Mouse (Mus musculus) hindbrain, embryonic 16.5 days (tissue): ENCODE measurements around the gene Gm2004. TPM values are rescaled to one million over a fixed set of nuclear protein-coding genes. Genes with fewer than 3 reads are reported as not detected.
"Not testable (repeated sequence)": the region's sequence is repeated elsewhere in the genome, so short reads cannot be mapped to it uniquely, and the experiment has no call there.

Experiments
- ATAC-seq: fragments of 200-750 bp; cut with Nextera tagmentation; 2 replicates; pipeline ENCODE4 v1.8.0; 2017; ENCODE audit warnings: moderate TSS enrichment, moderate library complexity
- H3K27ac ChIP-seq: fragments of 300-500 bp; sonication (generic); 2 replicates; pipeline ENCODE4 v1.5.1; 2014; ENCODE audit warnings: low read depth, mild to moderate bottlenecking, control low read depth, low read length, moderate library complexity
- H3K27me3 ChIP-seq: fragments of 300-500 bp; sonication (generic); replicated peaks from 2 replicates; pipeline ENCODE4 v1.6.1; 2014; ENCODE audit warnings: low read length; ENCODE audit not compliant: control insufficient read depth, insufficient read depth
- H3K36me3 ChIP-seq: fragments of 300-500 bp; sonication (generic); 2 replicates; pipeline ENCODE4 v1.6.1; 2014; ENCODE audit warnings: mild to moderate bottlenecking, low read length, moderate library complexity, mixed read lengths; ENCODE audit not compliant: control insufficient read depth, insufficient read depth
- H3K4me1 ChIP-seq: fragments of 300-500 bp; sonication (generic); 2 replicates; pipeline ENCODE4 v1.6.1; 2014; ENCODE audit warnings: low read depth, low read length; ENCODE audit not compliant: control insufficient read depth, insufficient read depth
- H3K4me2 ChIP-seq: fragments of 300-500 bp; sonication (generic); 2 replicates; pipeline ENCODE4 v1.6.1; 2014; ENCODE audit warnings: mild to moderate bottlenecking, low read length, control low read depth, moderate library complexity
- H3K4me3 ChIP-seq: fragments of 300-500 bp; sonication (generic); 2 replicates; pipeline ENCODE4 v1.5.1; 2014; ENCODE audit warnings: mild to moderate bottlenecking, low read length, control low read depth, moderate library complexity
- H3K9ac ChIP-seq: fragments of 300-500 bp; sonication (generic); 2 replicates; pipeline ENCODE4 v1.6.1; 2014; ENCODE audit warnings: low read depth, mild to moderate bottlenecking, control low read depth, low read length, moderate library complexity
- H3K9me3 ChIP-seq: fragments of 300-500 bp; sonication (generic); 2 replicates; pipeline ENCODE4 v1.6.1; 2014; ENCODE audit warnings: mild to moderate bottlenecking, low read length, moderate library complexity; ENCODE audit not compliant: control insufficient read depth
- whole genome bisulfite sequencing: fragments of 180-500 bp; shearing (Covaris S2); extraction: QIAGEN DNeasy Blood & Tissue Kit; methylation state at CpG from one replicate; pipeline ENCODE4 v1.1.7; 2014; 5-methylcytosine and 5-hydroxymethylcytosine counted together
- polyA plus RNA-seq: library from polyadenylated mRNA; unstranded; fragments of >200 nt; fragmentation: Nextera tagmentation; extraction: Ambion mirVana; gene quantifications from 2 replicates; pipeline ENCODE4 v1.2.1, GENCODE M21; 2015

Gm2004 gene
- 0.81 and 0.89 TPM in 2 replicates for polyA plus RNA-seq

- not testable (repeated sequence) for H3K9ac ChIP-seq, H3K4me3 ChIP-seq, H3K36me3 ChIP-seq, ATAC-seq, H3K4me2 ChIP-seq, H3K27ac ChIP-seq, H3K4me1 ChIP-seq, H3K27me3 ChIP-seq, H3K9me3 ChIP-seq
- WGBS = no CpG with 5 or more reads among the region's 2 CpGs
Measured at GRCm38 (mm10) chr2:176149725-176150124, at the start of gene Gm2004. Gene Gm2004 (minus strand): TSS chr2:176149825.

Other genes starting within 250 kb of the Gm2004 start
- gene Zfp966, start 218.7 kb downstream of the Gm2004 start, polyA plus RNA-seq = 1.4 and 2.4 TPM in 2 replicates
- gene Gm2026, start 184.5 kb downstream of the Gm2004 start, polyA plus RNA-seq = 23.7 and 26.9 TPM in 2 replicates
- gene 2210418O10Rik, start 76.7 kb upstream of the Gm2004 start, polyA plus RNA-seq = 7.3 and 11.4 TPM in 2 replicates
- not detected in 2 replicates for gene Gm11009, start 169.7 kb upstream of the Gm2004 start, polyA plus RNA-seq